In the genomic region with DNA sequence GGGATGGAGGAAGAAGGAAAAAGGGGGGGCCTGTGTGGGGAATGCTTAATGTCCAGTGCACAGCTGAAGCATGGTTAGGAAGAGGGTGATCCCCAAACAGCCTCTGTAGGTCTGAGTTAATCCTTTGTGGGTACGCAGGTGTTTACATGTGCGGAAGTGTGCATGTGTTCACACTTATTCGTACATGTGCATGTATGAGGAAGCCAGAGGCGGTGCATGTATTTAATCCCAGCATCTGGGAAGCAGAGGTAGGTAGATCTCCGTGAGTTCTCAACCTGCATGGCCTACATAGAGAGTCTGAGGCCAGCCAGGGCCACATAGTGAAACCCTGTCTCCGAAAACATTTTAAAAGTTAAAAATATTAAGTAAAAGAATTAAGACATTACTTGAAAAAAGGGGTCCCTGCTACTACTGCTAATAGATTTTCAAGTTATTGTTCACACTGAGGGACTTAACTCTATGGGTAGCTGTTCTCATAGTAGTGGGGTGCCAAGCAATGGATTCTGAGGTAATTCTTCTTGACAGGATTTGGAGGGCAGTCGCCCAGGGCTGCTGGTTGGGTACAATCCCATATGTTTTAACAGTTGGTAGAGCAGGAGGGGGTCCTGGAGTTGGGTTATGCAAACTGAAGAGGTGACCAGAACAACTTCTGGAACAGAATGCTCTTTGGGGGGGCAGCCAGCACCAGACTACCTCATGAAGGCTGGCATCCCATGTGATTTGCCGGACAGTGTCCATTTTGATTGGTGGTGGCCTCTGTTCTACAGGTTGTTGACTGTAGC, we compare ENCODE assay signal across 18 mouse cellular contexts. TPM values are rescaled to one million over a fixed set of nuclear protein-coding genes. Genes with fewer than 3 reads are reported as not detected.
"Had no signal": no experiment of that assay in that cellular context is flagged by ENCODE, and none has a peak within 500 bp of the region (broad histone marks: within the 10 kb centered on the region; RNA-seq: fewer than 3 reads in every experiment).

No protein-coding gene starts in this region.

- DNase-seq: kidney, postnatal 14 days; liver; lung, adult 18-20 months; thymus, adult 2 months; thymus, postnatal 25 days had no signal

- H3K27me3 ChIP-seq: limb, embryonic 12.5 days; midbrain, embryonic 12.5 days; neural tube, embryonic 15.5 days; stomach, embryonic 15.5 days had no signal

- H3K27ac ChIP-seq: left cerebral cortex, adult 2 months; limb, embryonic 12.5 days; liver, embryonic 14.5 days; midbrain, embryonic 12.5 days; neural tube, embryonic 15.5 days; stomach, embryonic 15.5 days had no signal

- H3K9me3 ChIP-seq: midbrain, embryonic 12.5 days; neural tube, embryonic 15.5 days; stomach, embryonic 15.5 days had no signal

- H3K9ac ChIP-seq: limb, embryonic 12.5 days; liver, embryonic 14.5 days; midbrain, embryonic 12.5 days; neural tube, embryonic 15.5 days; stomach, embryonic 15.5 days had no signal

- H3K4me3 ChIP-seq: left cerebral cortex, adult 2 months; limb, embryonic 12.5 days; midbrain, embryonic 12.5 days; myocyte; neural tube, embryonic 15.5 days; stomach, embryonic 15.5 days had no signal

- H3K4me1 ChIP-seq: limb, embryonic 12.5 days; midbrain, embryonic 12.5 days; neural tube, embryonic 15.5 days; stomach, embryonic 15.5 days had no signal

- H3K36me3 ChIP-seq: limb, embryonic 12.5 days; midbrain, embryonic 12.5 days; neural tube, embryonic 15.5 days; stomach, embryonic 15.5 days had no signal

- H3K4me2 ChIP-seq: limb, embryonic 12.5 days; midbrain, embryonic 12.5 days; neural tube, embryonic 15.5 days; stomach, embryonic 15.5 days had no signal

RNA-seq across cellular contexts. Expression of a gene that starts 15.9 kb away (rescaled TPM):
- total RNA-seq: megakaryocyte-erythroid progenitor cell, adult 5-6 weeks had no signal
- polyA plus RNA-seq: kidney, embryonic 14.5 days; limb, embryonic 12.5 days; liver, embryonic 14.5 days; lung, embryonic 16.5 days; midbrain, embryonic 12.5 days; myocyte; neural tube, embryonic 11.5 days; spleen, adult 2 months; stomach, embryonic 15.5 days; thymus, adult 2 months; urinary bladder, adult 2 months had no signal

RNA-seq across cellular contexts. Expression of a gene that starts 31.1 kb away (rescaled TPM):
- total RNA-seq: megakaryocyte-erythroid progenitor cell, adult 5-6 weeks had no signal
- polyA plus RNA-seq: liver, embryonic 14.5 days; lung, embryonic 16.5 days; myocyte; spleen, adult 2 months had no signal
